Mouse (Mus musculus) spleen, adult 2 months (tissue): ENCODE results near the gene Fabp7.

Experiments used
- CTCF ChIP-seq: fragments of 200-500 bp; IDR thresholded peaks from 2 replicates; pipeline ENCODE4 v1.5.1; 2011; ENCODE audit warnings: mild to moderate bottlenecking, inconsistent platforms; ENCODE audit not compliant: insufficient read depth, insufficient read length, insufficient replicate concordance; ENCODE audit errors: extremely low read depth
- POLR2A ChIP-seq: fragments of 200-500 bp; IDR thresholded peaks from 2 replicates; pipeline ENCODE4 v1.6.1; 2011; ENCODE audit warnings: low read depth, low read length, inconsistent platforms

- TF ChIP-seq CTCF (no peak), POLR2A (no peak)
Observed at GRCm38 (mm10) chr10:57743045-57743444, 41.6 kb upstream of the Fabp7 start.
